Mouse (Mus musculus) stomach, postnatal 0 days (tissue): Measurements from ENCODE around the gene Fcnb. TPM values are rescaled to one million over a fixed set of nuclear protein-coding genes. Genes with fewer than 3 reads are reported as not detected.

Experiments
- ATAC-seq: fragments of 200-750 bp; cut with Nextera tagmentation; 2 replicates; pipeline ENCODE4 v1.8.0; 2017; ENCODE audit not compliant: low FRiP score, low TSS enrichment
- DNase-seq: peaks from one replicate; pipeline ENCODE4 v3.0.0-alpha.2; 2016; ENCODE audit warnings: low spot score
- H3K27ac ChIP-seq: fragments of 300-500 bp; sonication (generic); replicated peaks from 2 replicates; pipeline ENCODE4 v1.5.1; 2014; ENCODE audit warnings: mild to moderate bottlenecking, control low read depth
- H3K27me3 ChIP-seq: fragments of 300-500 bp; sonication (generic); 2 replicates; pipeline ENCODE4 v1.6.1; 2014; ENCODE audit warnings: low read length; ENCODE audit not compliant: control insufficient read depth, insufficient read depth
- H3K36me3 ChIP-seq: fragments of 300-500 bp; sonication (generic); 2 replicates; pipeline ENCODE4 v1.6.1; 2014; ENCODE audit warnings: low read length, mixed read lengths; ENCODE audit not compliant: control insufficient read depth, insufficient read depth
- H3K4me1 ChIP-seq: fragments of 300-500 bp; sonication (generic); replicated peaks from 2 replicates; pipeline ENCODE4 v1.6.1; 2014; ENCODE audit warnings: antibody characterized with exemption; ENCODE audit not compliant: control insufficient read depth, insufficient read depth
- H3K4me2 ChIP-seq: fragments of 300-500 bp; sonication (generic); replicated peaks from 2 replicates; pipeline ENCODE4 v1.6.1; 2014; ENCODE audit warnings: low read depth, mild to moderate bottlenecking, control low read depth, moderate library complexity
- H3K4me3 ChIP-seq: fragments of 300-500 bp; sonication (generic); 2 replicates; pipeline ENCODE4 v1.5.1; 2014; ENCODE audit warnings: low read depth, low read length, control low read depth
- H3K9ac ChIP-seq: fragments of 300-500 bp; sonication (generic); 2 replicates; pipeline ENCODE4 v1.6.1; 2014; ENCODE audit warnings: mild to moderate bottlenecking, low read length, control low read depth, mixed read lengths
- H3K9me3 ChIP-seq: fragments of 300-500 bp; sonication (generic); 2 replicates; pipeline ENCODE4 v1.6.1; 2016; ENCODE audit warnings: low read length; ENCODE audit not compliant: control insufficient read depth
- CTCF ChIP-seq: IDR thresholded peaks from 2 replicates; pipeline ENCODE4 v1.5.1; 2016; ENCODE audit warnings: antibody characterized with exemption, low read depth, mild to moderate bottlenecking, moderate library complexity
- EP300 ChIP-seq: optimal IDR thresholded peaks from 2 replicates; pipeline ENCODE3; 2016; ENCODE audit warnings: antibody characterized with exemption
- WGBS: fragments of 180-500 bp; shearing (Covaris S2); extraction: QIAGEN DNeasy Blood & Tissue Kit; methylation state at CpG from one replicate; pipeline ENCODE4 v1.1.7; 2014; 5-methylcytosine and 5-hydroxymethylcytosine counted together
- polyA plus RNA-seq: library from polyadenylated mRNA; unstranded; fragments of >200 nt; fragmentation: Nextera tagmentation; extraction: Ambion mirVana; gene quantifications from 2 replicates; pipeline ENCODE4 v1.2.1, GENCODE M21; 2015

The Fcnb gene
- polyA plus RNA-seq, 1 experiment from 2014 or later: 0.13 TPM

DNA sequence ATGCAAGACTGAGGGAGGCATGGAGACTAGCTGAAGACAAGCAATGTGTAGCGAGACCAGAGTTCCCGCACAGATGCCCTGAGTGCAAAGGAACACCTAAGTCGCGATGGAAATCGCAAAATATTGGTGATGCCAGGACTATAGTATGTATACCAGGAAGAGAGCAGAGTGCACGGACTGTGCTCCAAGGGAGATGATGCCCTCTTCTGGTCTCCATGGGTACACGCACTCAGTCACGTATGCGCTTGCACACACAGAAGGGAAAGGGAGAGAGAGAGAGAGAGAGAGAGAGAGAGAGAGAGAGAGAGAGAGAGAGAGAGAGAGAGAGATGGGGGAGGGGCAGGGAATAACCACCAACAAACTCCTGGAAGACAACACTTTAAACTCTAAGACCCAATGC lies 35.7 kb upstream of the Fcnb start:
- Histone ChIP-seq H3K4me3 (no peak overlapping the region), H3K27me3 (no peaks in the 10 kb centered on the region), H3K9me3 (no peaks in the 10 kb centered on the region), H3K36me3 (no peaks in the 10 kb centered on the region), H3K4me2 (no peak overlapping the region), H3K4me1 (no peaks in the 10 kb centered on the region), H3K27ac (no peak overlapping the region), H3K9ac (no peak overlapping the region)
- peak; percentile 10; the same call in 1 of the 2 replicates for TF ChIP-seq CTCF
- TF ChIP-seq EP300: no peak
- 95% methylated on average over 9 of the region's 9 CpGs for WGBS
- DNase-seq: no peak
- no peak for ATAC-seq

DNA sequence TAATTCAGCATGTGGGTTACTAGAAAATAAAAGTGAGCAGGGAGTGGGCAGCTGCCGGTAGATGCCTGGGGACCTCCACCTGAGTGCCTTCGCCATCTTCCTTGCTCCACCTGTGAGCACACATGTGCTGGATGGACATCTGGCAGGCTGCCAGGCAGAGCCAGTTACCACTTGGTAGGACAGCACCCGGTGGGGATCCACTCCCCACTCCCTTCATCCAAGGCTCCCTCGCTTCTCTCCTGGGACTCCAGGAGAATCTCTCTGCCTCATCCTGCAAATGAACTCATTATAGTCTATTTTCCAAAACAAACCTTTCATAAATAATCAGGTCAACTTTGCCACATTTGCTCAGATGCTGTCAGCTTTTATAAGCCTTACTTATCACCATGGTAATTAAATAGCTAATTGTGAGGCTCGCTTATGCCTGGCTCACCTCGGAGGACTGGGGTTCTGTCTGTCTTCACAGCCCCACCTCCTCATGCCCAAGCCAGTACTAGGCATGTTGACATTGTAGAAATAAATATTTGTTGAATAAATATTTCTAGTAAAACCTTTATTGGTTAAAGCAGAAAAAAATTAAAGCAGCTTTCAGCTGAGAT lies 33.9 kb upstream of the Fcnb start:
- DNase-seq (no peak), ATAC-seq (no peak)
- H3K27me3 ChIP-seq: no peaks in the 10 kb centered on the region
- H3K36me3 ChIP-seq: no peaks in the 10 kb centered on the region
- TF ChIP-seq EP300: no peak
- no peak for TF ChIP-seq CTCF
- WGBS: 46% methylated on average over 6 of the region's 6 CpGs
- no peaks in the 10 kb centered on the region for H3K4me1 ChIP-seq
- H3K9ac ChIP-seq: no peak overlapping the region
- no peak overlapping the region for H3K4me2 ChIP-seq
- no peaks in the 10 kb centered on the region for H3K9me3 ChIP-seq
- no peak overlapping the region for H3K27ac ChIP-seq
- H3K4me3 ChIP-seq: no peak overlapping the region

DNA sequence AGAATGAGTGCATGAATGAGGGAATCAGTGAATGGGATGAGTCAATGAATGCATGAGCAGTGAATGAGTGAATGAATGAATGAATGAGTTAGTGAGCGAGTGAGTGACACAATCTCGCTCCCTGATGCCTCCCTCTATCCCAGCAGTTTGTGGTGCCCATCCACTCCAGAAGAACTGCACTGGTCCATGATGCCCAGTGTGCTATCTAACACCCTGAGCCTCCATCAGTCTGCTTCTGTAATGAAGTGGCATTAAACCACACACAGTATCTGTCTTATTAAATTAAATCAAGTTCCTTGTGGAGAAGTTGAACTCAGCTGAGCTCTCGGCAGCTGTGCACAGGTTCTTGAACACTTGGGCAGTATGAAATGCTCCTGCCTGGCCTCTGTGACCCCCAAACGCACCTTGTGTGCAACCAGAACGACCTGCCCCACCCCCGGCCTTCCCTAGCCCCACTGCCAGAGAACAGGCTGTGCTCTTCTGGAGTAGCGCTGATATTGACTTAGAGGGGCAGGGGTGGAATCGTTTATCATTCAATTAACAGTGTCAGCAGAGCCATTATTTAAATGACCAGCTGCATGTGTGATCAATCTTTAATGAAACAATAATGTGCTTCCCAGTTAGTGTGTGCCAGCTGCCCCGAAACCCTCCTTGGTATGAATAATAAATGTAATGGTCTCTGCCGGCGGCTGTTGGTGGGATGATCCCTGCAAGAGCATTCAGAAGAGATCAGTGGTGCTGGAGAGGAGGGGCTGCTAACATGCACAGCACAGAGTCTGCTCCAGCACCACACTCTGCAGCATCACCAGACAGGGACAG lies 33.0 kb upstream of the Fcnb start:
- no peak overlapping the region for H3K4me2 ChIP-seq
- no peak for TF ChIP-seq CTCF
- TF ChIP-seq EP300: no peak
- 34% methylated on average over 11 of the region's 11 CpGs for WGBS

DNA sequence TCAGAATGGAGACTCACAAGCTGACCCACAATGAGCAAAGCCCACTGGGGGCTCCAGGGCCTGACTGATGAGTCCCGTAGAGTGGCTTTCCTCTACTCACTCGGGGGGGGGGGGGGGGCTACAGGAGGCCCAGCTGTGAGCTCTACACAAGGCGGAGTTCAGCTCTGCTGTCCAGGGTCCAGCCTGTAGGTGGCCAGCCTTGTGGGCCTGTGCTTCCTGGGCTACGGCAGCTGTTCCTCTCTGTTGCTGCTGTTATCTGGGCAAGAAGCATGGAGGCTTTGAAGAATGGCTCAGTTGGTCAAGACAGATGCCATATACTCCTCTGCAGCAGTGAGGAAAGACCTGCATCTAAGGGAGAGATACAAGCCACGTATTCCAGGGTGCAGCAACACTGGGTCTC lies 24.1 kb upstream of the Fcnb start:
- DNase-seq (no peak), ATAC-seq (no peak)
- H3K27ac ChIP-seq: no peak overlapping the region
- no peaks in the 10 kb centered on the region for H3K27me3 ChIP-seq
- no peak for TF ChIP-seq EP300
- no peak for TF ChIP-seq CTCF
- H3K9me3 ChIP-seq: no peaks in the 10 kb centered on the region
- no peaks in the 10 kb centered on the region for H3K4me1 ChIP-seq
- H3K4me3 ChIP-seq: no peak overlapping the region
- no peaks in the 10 kb centered on the region for H3K36me3 ChIP-seq
- H3K9ac ChIP-seq: no peak overlapping the region
- 52% methylated on average over 5 of the region's 5 CpGs for WGBS
- H3K4me2 ChIP-seq: no peak overlapping the region

More for the DNA sequence above, 33.0 kb upstream of the Fcnb start:
- Histone ChIP-seq H3K36me3 (no peaks in the 10 kb centered on the region), H3K9ac (no peak overlapping the region), H3K27me3 (no peaks in the 10 kb centered on the region), H3K27ac (no peak overlapping the region), H3K9me3 (no peaks in the 10 kb centered on the region), H3K4me3 (no peak overlapping the region), H3K4me1 (no peaks in the 10 kb centered on the region)
- ATAC-seq: no peak
- no peak for DNase-seq

DNA sequence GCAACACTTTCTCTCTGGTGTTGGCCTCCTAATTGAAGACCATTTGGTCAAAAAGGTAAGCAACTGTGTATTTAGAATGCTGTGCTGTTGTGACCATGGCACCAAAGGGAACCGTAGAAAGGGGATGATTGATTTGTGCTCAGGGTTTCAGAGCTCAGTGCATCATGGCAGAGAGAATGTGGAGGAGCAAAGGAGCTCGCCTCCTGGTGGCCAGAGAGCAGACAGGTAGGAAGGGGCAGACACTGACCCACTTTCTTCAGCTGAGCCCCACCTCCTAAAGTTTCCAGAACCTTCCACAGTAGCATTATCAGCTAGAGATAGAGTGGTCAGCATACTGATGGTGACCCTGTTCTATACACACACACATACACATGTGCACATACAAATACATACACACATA lies 21.3 kb upstream of the Fcnb start:
- Histone ChIP-seq H3K27ac (no peak overlapping the region), H3K4me3 (no peak overlapping the region), H3K4me2 (no peak overlapping the region), H3K27me3 (no peaks in the 10 kb centered on the region), H3K9me3 (no peaks in the 10 kb centered on the region), H3K9ac (no peak overlapping the region), H3K36me3 (no peaks in the 10 kb centered on the region), H3K4me1 (no peaks in the 10 kb centered on the region)
- WGBS: 65% methylated on average over 2 of the region's 2 CpGs
- TF ChIP-seq EP300 (no peak), CTCF (peak; percentile 51)
- no peak for ATAC-seq
- no peak for DNase-seq

DNA sequence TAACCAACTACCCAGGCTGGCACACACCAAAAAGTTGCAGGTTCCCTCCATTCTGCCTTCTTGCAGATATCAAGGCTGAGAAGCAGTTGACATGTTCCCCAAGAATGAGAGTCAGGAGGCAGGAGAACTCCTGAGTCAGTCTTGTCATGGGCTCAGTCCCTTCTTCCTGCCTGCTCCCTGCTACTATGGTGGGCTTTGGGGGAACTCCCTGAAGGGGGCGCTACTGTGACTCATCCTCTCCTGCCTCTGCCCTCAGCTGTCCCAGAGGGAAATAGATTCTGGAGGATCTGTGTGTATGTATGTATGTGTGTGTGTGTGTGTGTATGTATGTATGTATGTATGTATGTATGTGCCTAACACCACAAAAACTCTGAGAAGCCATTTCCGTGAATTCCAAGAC lies 19.0 kb upstream of the Fcnb start:
- H3K36me3 ChIP-seq: no peaks in the 10 kb centered on the region
- TF ChIP-seq CTCF: no peak
- TF ChIP-seq EP300: no peak
- WGBS: 52% methylated on average over 2 of the region's 2 CpGs

More for the DNA sequence above, 19.0 kb upstream of the Fcnb start:
- H3K9ac ChIP-seq: no peak overlapping the region
- no peak overlapping the region for H3K27ac ChIP-seq
- H3K27me3 ChIP-seq: no peaks in the 10 kb centered on the region
- no peak overlapping the region for H3K4me3 ChIP-seq
- H3K9me3 ChIP-seq: no peaks in the 10 kb centered on the region
- DNase-seq: no peak
- H3K4me1 ChIP-seq: no peaks in the 10 kb centered on the region
- no peak overlapping the region for H3K4me2 ChIP-seq
- ATAC-seq: no peak
